In the genomic region with DNA sequence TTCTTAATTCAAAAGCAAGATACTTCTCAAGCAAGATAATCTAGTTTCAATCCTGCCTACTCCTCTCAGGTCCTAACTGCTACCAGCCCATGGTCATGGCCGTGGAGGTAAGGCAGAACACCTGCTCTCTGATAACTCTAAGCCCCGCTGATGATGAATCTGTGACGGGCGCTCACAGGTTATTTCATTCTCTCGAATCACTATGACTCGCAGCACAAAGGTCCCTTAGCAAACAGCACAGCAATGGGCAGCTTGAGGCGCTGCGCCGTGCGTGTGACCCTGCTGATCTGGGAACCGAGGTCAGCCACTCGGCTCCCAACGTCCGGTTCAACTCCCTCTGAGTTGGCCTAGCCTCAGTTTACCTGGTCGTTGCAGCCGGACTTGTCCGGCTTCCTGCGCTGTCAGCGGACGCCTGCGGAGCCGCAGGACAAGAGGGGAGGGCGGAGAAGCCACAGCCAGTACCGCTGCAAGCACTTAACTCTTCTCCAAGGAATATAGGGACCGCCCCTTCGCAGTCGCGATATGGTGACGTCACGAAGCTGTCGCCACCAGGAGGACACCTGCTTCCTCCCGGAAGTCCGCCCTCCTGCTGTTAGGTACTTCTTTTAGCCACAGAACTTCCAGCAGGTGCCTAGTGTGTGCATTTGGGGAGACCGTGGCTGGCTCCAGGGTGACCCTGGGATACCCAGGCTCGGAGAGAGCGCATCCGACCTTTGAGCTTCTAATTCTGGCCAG, we compare ENCODE assay signal across 7 mouse cellular contexts. TPM values are rescaled to one million over a fixed set of nuclear protein-coding genes. Genes with fewer than 3 reads are reported as not detected.
DNase-seq lines count a peak whose midpoint lies in the region; ATAC-seq and TF ChIP-seq lines count a peak whose summit lies in the region.

A gene (minus strand): TSS at position 511 of the 735 bp plus-strand sequence.

- intact Hi-C loops in heart, adult 2 months (cut with DNase I): no loop called here

- no peaks in the 10 kb centered on the region for H3K79me2 ChIP-seq in heart, adult 2 months (replicated peaks; ENCODE audit: control insufficient read depth, insufficient read depth, low read length)

- H3K36me3 ChIP-seq in embryonic facial prominence, embryonic 14.5 days (ENCODE audit: control insufficient read depth, insufficient read depth, low read length): no peaks in the 10 kb centered on the region
- no peaks in the 10 kb centered on the region for H3K36me3 ChIP-seq in heart, adult 2 months (ENCODE audit: control insufficient read depth, insufficient read depth, low read length)
- H3K36me3 ChIP-seq in limb, embryonic 13.5 days: peaks cover 8% of the 10 kb centered on the region; the same call in 1 of the 2 replicates
- H3K36me3 ChIP-seq in midbrain, embryonic 16.5 days (ENCODE audit: control insufficient read depth, insufficient read depth, low read length): no peaks in the 10 kb centered on the region

- H3K4me3 ChIP-seq in embryonic facial prominence, embryonic 14.5 days (ENCODE audit: low read depth, low read length): peak within 1 kb of the TSS; percentile 78
- H3K4me3 ChIP-seq in heart, adult 2 months: peak within 1 kb of the TSS; percentile 61
- peak within 1 kb of the TSS; percentile 64 for H3K4me3 ChIP-seq in limb, embryonic 13.5 days
- H3K4me3 ChIP-seq in midbrain, embryonic 16.5 days (ENCODE audit: low read depth, low read length): peak within 1 kb of the TSS; percentile 70

- DNase-seq in adrenal gland, postnatal 4 days (ENCODE audit: low spot score in 2 of 2): peak; percentile 67 to 76
- DNase-seq in embryonic facial prominence, embryonic 14.5 days (ENCODE audit: low spot score): peak; percentile 94
- peak; percentile 85 to 86 for DNase-seq in heart, adult 2 months
- DNase-seq in kidney, adult 8-10 months: peak; percentile 91
- DNase-seq in spleen, postnatal 10 days (ENCODE audit: low spot score in 2 of 2): peak; percentile 79 to 91

- TF ChIP-seq CTCF in heart, adult 2 months (IDR thresholded peaks at IDR 0.05): peak; percentile 18; the same call in 1 of the 2 replicates

- peak; percentile 94 for ATAC-seq in embryonic facial prominence, embryonic 14.5 days (ENCODE audit: low read depth)
- peak; percentile 85 for ATAC-seq in limb, embryonic 13.5 days (ENCODE audit: low FRiP score, low read depth)
- peak; percentile 95 for ATAC-seq in midbrain, embryonic 16.5 days

- H3K4me2 ChIP-seq in embryonic facial prominence, embryonic 14.5 days (ENCODE audit: low read depth, low read length): peak within 1 kb of the TSS; percentile 69
- peak within 1 kb of the TSS; percentile 73 for H3K4me2 ChIP-seq in limb, embryonic 13.5 days (replicated peaks)
- peak within 1 kb of the TSS; percentile 64 for H3K4me2 ChIP-seq in midbrain, embryonic 16.5 days (ENCODE audit: low read length)

- 5% methylated on average over 34 of the region's 37 CpGs for WGBS in embryonic facial prominence, embryonic 14.5 days
- WGBS in heart, adult 2 months: 3% methylated on average over 37 of the region's 37 CpGs
- WGBS in limb, embryonic 13.5 days: 4% methylated on average over 37 of the region's 37 CpGs
- 3% methylated on average over 37 of the region's 37 CpGs for WGBS in midbrain, embryonic 16.5 days

- H3K9me3 ChIP-seq in embryonic facial prominence, embryonic 14.5 days (ENCODE audit: control insufficient read depth, low read length): no peaks in the 10 kb centered on the region
- no peaks in the 10 kb centered on the region for H3K9me3 ChIP-seq in limb, embryonic 13.5 days
- no peaks in the 10 kb centered on the region for H3K9me3 ChIP-seq in midbrain, embryonic 16.5 days (replicated peaks; ENCODE audit: control insufficient read depth, low read length, poor library complexity, severe bottlenecking)

- H3K27ac ChIP-seq in embryonic facial prominence, embryonic 14.5 days (replicated peaks; ENCODE audit: low read depth, low read length): no peak within 1 kb of the TSS
- peak within 1 kb of the TSS; percentile 56 for H3K27ac ChIP-seq in heart, adult 2 months
- H3K27ac ChIP-seq in limb, embryonic 13.5 days: no peak within 1 kb of the TSS
- H3K27ac ChIP-seq in midbrain, embryonic 16.5 days (ENCODE audit: low read length): 0 out of 2 replicates have a peak within 1 kb of the TSS, but pooled peaks have one; percentile 14

- no peak for TF ChIP-seq EP300 in heart, adult 2 months (IDR thresholded peaks at IDR 0.05; ENCODE audit: insufficient read depth, low read depth, low read length)

- peak; percentile 69 for TF ChIP-seq POLR2A in heart, adult 2 months (IDR thresholded peaks at IDR 0.05; ENCODE audit: insufficient read depth, low read depth, low read length)

- peaks cover 9% of the 10 kb centered on the region; the same call in 1 of the 2 replicates for H3K4me1 ChIP-seq in embryonic facial prominence, embryonic 14.5 days (ENCODE audit: control insufficient read depth, insufficient read depth, low read length)
- no peaks in the 10 kb centered on the region; the same call in none of the 2 replicates for H3K4me1 ChIP-seq in heart, adult 2 months (ENCODE audit: control insufficient read depth, insufficient read depth, low read length)
- H3K4me1 ChIP-seq in limb, embryonic 13.5 days: peaks cover 11% of the 10 kb centered on the region; the same call in 1 of the 2 replicates
- H3K4me1 ChIP-seq in midbrain, embryonic 16.5 days (ENCODE audit: control insufficient read depth, insufficient read depth, low read length): peaks cover 15% of the 10 kb centered on the region

- H3K9ac ChIP-seq in embryonic facial prominence, embryonic 14.5 days (ENCODE audit: low read depth, low read length): peak within 1 kb of the TSS; percentile 76
- H3K9ac ChIP-seq in heart, adult 2 months (ENCODE audit: low read depth, low read length): peak within 1 kb of the TSS; percentile 71
- H3K9ac ChIP-seq in limb, embryonic 13.5 days: peak within 1 kb of the TSS; percentile 72
- H3K9ac ChIP-seq in midbrain, embryonic 16.5 days (ENCODE audit: low read depth, low read length): peak within 1 kb of the TSS; percentile 73

- no peaks in the 10 kb centered on the region for H3K27me3 ChIP-seq in embryonic facial prominence, embryonic 14.5 days (replicated peaks; ENCODE audit: control insufficient read depth, insufficient read depth, low read length)
- H3K27me3 ChIP-seq in heart, adult 2 months (ENCODE audit: control insufficient read depth, insufficient read depth, low read length): no peaks in the 10 kb centered on the region
- peaks cover 5% of the 10 kb centered on the region; the same call in 1 of the 2 replicates for H3K27me3 ChIP-seq in limb, embryonic 13.5 days
- no peaks in the 10 kb centered on the region for H3K27me3 ChIP-seq in midbrain, embryonic 16.5 days (ENCODE audit: control insufficient read depth, insufficient read depth, low read depth, low read length)

RNA-seq across cellular contexts. Expression of the gene that starts here (rescaled TPM):
- total RNA-seq in adrenal gland, postnatal 4 days (2021): 10 to 100 TPM; 42.8 to 47.2 TPM
- 16.6 and 19.3 TPM in 2 replicates for polyA plus RNA-seq in embryonic facial prominence, embryonic 14.5 days (2014; fragmentation: Nextera tagmentation; extraction: Ambion mirVana)
- total RNA-seq in heart, adult 2 months (2021): 10 to 100 TPM; 42.5 to 44.5 TPM
- 34.5 and 40.3 TPM in 2 replicates for polyA plus RNA-seq in heart, adult 2 months (2012; rRNA removed)
- 22.8 and 24.9 TPM in 2 replicates for polyA plus RNA-seq in limb, embryonic 13.5 days (2015; fragmentation: Nextera tagmentation; extraction: Ambion mirVana)
- 32.2 and 37.3 TPM in 2 replicates for polyA plus RNA-seq in midbrain, embryonic 16.5 days (2015; fragmentation: Nextera tagmentation; extraction: Ambion mirVana)

Comparison
In these comparisons a context has a peak if more than half of its experiments do, and no peak if none do; other contexts are left out.
1. H3K27ac ChIP-seq: peak in heart, adult 2 months (single experiment) and midbrain, embryonic 16.5 days (single experiment); none in embryonic facial prominence, embryonic 14.5 days (single experiment) and limb, embryonic 13.5 days (single experiment).
2. Peak in every context shown above with its lines, with median percentiles within 50 percentile points of each other: DNase-seq, ATAC-seq, H3K4me2 ChIP-seq, H3K4me3 ChIP-seq and H3K9ac ChIP-seq.